Mouse (Mus musculus) brain, adult 2 months (tissue): ENCODE data around the gene Ipo9.
"Not testable (repeated sequence)": the region's sequence is repeated elsewhere in the genome, so short reads cannot be mapped to it uniquely, and the experiment has no call there.

ENCODE experiments used
- DNase-seq: peaks from one replicate; pipeline ENCODE4 v3.0.0; 2011; ENCODE audit warnings: low read depth, low spot score

Gene Ipo9

DNA sequence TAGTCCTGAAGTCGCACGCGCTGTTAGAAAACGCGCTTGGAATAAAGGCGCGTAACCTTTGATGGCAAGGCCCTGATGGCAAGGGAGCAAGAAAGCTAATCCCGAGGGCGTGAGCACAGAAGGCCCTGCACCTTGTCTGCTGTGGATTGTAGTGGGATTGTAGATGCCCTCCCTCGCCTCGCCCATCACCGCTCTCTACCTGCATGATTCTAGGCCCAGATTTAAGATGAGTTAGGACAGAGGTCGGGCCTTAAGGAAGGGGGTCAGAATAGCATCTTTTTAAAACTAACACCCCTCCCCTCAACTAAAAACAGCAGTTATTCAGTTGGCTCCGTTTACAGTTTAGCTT is 344 bp upstream of the Ipo9 start:
- DNase-seq, result no peak

DNA sequence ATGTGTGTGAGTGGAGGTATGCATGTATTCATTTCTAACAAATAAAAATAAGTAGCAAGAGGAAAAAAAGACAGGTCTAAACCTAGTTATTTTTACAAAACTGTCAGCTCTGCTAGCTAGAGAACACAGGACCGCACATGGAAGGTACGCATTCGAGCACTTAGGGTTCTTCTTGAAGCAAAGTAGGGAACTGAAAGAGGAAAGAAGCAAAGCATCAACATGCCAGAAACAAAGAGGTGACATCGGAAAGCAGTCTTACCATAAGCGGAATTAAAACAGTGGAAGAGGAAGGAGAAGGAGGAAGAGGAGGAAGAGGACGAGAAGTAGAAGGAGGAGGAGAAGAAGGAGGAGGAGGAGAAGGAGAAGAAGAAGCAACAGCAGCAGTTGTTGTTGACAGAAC is 2.9 kb downstream of the Ipo9 start:
- no peak for DNase-seq

DNA sequence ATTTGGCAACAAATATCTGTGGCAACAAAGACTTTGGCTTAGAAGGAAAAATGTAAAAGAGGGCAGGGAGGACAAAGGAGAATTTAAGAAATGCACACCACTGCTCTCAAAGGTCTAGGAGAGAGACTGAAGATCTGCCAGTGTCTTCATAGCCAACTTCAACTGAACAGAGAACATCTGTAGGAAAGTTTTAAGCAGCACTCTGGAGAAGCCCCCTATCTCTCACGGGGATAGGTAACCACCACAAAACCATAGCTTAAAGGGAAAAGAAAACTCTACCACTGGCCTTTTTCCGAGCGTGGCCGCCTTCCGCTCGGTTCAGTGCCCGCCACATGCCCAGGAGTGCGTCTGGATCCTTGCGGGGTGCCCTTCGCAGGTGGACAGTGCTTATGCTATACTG is 3.7 kb downstream of the Ipo9 start:
- DNase-seq, result no peak

- no peak for DNase-seq
Measured at GRCm38 (mm10) chr1:135422772-135423171, 7.5 kb downstream of the Ipo9 start.

DNA sequence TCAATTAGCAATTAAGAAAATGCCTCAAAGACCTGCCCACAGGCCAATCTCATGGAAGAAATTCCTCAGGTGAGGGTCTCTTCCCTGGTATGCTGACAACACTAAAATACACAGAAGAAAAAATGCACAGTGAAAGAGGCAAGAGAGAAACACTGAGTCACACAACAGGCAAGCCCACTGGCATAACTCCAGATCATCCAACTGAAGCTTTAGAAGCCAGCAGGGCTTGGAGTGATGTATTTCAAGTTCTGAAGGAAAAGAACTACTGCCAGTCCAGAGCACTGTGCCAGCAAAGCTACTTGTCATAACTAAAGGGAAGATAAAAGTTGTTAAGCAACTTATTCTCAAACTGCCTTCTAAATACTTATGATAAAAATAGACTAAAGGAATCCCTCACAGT is 16.3 kb downstream of the Ipo9 start:
- peak; percentile 63 for DNase-seq

GRCm38 (mm10) chr1:135412130-135412529 is 18.2 kb downstream of the Ipo9 start:
- DNase-seq, result no peak

DNA sequence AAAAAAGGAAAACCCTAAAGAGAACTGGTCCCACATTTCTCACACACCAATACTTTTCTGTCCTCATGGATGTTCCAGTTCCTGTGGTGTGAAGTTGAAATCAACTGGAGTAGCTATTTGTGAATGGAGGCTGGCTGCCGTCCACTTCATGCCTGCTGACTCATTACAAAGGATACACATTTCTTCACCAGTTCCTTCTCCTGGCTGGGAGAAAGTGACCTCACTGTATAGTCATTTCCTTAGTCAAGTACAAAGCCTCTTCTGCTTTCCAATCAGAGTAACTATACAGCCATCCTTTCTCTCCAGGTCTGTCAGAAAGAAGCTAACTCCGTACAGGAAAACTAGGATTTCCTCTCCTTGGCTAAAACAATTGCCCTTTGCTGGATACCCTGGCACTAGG is 19.3 kb downstream of the Ipo9 start:
- DNase-seq, result peak; percentile 73

DNA sequence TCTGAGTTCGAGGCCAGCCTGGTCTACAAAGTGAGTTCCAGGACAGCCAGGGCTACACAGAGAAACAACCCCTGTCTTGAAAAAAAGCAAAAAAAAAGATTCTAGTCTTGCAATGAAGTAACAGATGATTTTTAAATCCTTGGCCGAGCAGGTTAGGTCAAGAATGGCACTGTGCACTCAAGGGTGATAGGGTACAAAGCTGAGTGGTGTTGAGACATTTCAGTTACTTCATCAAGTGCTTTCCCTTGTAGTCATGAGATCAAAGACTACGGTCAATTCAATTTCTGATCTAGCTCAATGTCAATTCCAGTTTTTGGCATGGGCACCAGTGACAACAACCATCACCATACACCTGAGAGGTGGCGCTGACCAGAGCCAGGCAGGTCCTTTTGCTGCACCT is 21.3 kb downstream of the Ipo9 start:
- DNase-seq, result no peak

DNA sequence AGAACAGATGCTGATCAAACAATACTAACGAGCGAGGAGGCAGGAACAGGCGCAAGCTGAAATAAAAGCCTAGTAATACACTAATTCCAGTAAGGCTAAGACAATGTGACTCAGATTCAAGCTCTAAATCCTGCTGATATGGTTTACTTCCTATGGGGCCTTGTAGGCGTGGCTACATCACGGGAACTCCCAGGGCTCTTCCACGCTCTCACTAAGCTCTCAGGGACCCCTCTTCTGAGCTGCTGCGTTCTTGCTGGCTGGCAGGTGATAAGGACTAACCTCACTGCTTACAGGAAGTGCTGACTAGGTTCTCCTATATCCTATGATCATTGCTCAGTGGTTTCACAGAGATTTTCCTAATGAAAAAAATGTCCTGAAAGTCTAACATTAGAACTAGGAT is 24.9 kb downstream of the Ipo9 start:
- no peak for DNase-seq

DNA sequence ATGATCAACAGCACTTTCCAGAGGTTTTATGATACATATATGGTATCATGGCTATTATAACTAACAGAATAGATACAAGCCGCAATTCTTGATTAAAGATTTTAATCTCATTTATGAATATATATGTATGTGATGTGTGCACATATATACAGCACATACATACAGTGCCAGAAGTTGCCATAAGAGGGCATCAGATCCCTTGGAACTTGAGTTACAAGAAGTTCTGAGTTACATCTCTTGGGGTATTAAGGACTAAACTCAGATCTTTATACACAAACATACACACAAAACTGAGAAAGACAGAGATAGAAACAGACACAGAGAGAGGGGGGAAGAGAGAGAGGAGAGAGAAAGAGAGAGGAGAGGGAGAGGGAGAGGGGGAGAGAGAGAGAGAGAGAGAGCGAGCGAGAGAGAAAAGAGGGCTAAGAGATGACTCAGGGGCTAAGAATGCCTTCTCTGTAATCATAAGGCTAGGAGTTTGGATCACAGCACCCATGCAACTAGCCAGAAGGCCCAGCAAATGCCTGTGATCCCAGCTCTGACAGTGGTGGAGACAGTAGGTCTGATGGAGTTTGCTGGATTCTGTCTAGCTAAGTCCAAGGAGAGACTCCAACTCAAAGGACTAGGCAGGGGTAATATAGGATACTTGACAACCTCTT is 28.7 kb downstream of the Ipo9 start:
- DNase-seq, result peak; percentile 14

DNA sequence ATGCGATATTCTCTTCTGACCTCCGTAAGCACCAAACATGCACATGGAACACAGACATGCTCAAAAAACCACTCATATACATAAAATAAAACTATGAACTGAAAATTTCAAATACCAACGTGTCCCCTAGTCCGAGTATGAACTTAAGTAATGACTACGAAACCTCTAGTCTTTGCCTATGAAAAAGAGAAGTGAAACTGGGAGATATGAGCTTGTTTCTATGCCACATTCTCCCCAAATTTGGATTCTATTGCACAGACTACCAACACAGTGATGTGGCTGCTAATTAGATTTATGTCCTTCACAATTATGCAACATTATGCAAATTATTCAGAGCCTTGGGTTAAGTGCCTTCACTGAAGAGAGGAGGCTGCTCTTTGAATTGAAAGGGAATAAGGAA is 30.8 kb downstream of the Ipo9 start:
- DNase-seq, result no peak

DNA sequence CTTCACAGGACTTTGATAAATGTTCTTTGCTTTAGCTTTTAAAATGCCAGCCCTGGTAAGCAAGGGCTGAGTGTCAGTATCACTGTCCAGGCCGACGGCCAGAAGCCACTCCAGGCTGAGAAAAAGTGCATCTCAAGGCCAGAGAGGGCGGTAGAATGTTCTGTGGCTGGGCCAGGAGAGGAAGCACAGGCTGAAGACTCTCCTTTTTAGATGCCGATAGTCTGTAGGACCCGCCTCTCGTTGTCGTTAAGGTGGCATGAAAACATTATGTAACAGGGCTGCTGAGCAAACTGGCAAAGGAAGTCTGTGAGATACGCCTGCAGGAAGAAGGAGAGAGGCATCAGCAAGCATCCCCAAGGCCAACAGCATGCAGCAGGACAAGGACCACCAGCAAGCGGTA is 45.1 kb downstream of the Ipo9 start:
- peak; percentile 82 for DNase-seq

- peak; percentile 62 for DNase-seq
Measured at GRCm38 (mm10) chr1:135384171-135384570, 46.1 kb downstream of the Ipo9 start.

GRCm38 (mm10) chr1:135381560-135381959 is 48.7 kb downstream of the Ipo9 start:
- DNase-seq, result not testable (repeated sequence)

DNA sequence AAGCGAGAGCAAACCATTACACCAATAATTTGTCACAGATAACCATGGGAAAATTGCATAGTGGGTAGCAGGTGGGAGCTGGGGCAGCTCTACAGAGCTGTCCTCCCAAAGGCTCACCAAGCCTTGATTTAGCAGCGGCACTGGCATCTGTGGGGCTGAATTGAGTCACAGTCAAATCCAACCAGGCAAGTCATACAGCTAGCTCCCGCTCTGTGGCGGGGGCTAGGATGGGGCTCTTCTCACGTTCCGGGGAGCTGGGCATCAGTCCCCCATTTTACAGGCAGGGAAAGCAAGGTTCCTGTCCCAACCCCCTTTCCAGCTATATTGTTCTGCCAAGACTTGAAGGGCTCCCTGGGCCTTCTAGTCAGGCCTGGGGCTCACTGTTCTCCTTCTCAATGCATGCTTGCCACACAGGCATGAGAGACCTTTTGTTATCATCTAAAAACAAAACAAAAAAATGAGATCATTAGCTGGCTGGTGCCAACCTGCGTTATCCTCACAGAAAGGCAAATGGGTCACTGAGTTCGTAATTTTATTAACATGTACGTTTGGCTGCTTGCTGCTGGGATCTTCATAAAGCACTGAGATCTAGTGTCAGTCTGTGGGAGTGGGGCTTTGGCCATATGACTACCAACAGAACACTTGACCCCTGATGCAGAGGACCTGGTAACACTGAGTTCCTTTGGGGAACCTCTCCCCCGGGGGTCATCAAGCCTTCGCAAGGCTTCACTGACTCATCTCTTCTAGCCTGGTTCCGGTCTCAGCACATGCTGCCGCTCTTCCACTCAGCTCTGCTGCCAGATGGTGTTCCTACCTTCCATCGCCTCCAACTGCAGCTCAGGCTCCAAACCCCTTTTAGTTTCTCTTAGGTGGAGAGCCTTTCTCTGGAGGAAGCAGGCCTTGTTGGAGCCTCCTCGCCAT is 50.0 kb downstream of the Ipo9 start:
- peak; percentile 96 for DNase-seq

DNA sequence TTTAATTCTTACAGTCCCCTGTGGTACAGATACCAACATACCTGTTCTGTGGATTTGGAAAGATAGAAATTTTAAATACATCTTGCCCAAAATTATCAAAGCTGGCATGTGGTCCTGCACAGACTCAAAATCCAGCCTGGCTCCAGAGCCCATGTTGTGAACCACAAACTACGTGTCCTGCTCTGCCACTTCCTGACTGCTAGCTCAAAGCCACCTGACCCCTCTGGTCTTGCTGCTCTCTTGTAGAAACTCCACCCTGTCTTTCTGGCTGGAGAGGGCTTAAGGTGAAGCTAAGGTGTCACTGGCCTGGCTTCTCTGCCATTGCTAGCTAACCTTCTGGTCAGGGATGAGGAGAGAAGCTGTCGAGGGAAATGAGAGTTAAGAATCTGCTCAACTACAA is 51.3 kb downstream of the Ipo9 start:
- no peak for DNase-seq

- DNase-seq, result peak; percentile 91
Measured at GRCm38 (mm10) chr1:135378576-135378975, 51.7 kb downstream of the Ipo9 start.

- peak; percentile 91 for DNase-seq
Measured at GRCm38 (mm10) chr1:135374868-135375581, 55.3 kb downstream of the Ipo9 start, which contains the start of gene Shisa4. Shisa4 (minus strand) TSS chr1:135375237.

- peak; percentile 67 for DNase-seq
Measured at GRCm38 (mm10) chr1:135374175-135374867, 56.0 kb downstream of the Ipo9 start.

- peak; percentile 64 for DNase-seq
Measured at GRCm38 (mm10) chr1:135373171-135373677, 57.1 kb downstream of the Ipo9 start.

GRCm38 (mm10) chr1:135369415-135369814 is 60.9 kb downstream of the Ipo9 start:
- DNase-seq, result no peak

DNA sequence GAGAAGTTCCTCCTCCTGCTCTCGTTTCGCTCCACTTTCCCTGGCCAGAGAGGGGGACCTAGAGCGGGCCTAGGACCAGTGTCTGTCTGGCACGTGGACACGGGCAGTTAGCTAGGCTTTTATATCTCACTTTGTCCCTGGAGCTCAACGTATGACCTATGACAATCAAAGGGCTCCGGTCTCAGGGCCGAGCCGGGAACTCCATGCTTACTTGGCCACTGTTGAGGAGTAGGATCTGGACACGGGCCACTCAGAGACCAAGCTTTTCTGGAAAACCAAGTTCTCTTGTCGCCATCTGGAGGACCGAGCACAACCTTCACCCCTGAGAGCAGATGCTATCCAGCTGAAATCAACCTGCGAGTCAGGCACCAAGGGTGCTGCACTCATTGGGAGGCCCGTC is 61.3 kb downstream of the Ipo9 start:
- peak; percentile 86 for DNase-seq
